Mouse (Mus musculus): Measurements from ENCODE around the gene Slc25a1.

The Slc25a1 gene

DNA sequence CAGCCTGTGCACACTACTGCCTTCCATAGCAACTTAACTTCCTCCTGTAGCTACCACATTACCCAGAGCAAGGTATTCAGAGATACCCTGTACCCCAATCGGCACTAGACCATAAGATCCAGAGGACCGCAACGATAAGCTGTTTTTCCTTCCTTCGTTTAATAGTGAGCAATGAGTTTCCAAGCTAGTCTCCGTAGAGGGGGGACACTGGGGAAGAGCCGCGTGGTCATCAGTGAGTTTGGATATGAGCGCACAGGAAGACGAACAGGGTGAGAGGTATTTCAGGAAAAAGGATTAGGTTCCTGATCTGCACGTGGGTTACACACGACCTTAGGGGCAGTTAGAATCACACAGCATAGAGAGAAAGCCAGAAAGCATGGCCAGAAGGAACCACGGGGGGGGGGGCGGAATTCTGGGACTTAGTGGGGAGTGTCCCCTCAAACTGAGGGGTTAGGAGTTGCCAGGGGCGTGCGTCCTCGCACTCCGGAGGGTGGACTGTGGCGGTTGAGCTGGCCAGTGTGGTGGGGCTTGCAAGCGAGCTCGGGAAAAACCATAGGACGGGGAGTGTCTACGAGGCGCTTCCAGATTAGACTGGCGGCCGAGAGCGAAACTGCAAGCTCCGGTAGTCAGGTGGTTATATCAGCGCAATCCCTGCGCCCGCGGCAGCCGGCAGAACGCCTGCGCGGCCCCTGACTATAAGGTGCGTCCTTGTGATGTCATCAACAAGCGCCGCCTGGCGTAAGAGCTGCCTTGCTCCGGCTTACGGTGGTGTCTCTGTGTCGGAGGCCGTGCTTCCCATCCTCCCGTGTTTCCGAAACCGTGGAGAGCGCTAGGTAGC is 6.5 kb downstream of the Slc25a1 start:
- peak; percentile 95 for DNase-seq (ENCODE audit: low spot score)

DNA sequence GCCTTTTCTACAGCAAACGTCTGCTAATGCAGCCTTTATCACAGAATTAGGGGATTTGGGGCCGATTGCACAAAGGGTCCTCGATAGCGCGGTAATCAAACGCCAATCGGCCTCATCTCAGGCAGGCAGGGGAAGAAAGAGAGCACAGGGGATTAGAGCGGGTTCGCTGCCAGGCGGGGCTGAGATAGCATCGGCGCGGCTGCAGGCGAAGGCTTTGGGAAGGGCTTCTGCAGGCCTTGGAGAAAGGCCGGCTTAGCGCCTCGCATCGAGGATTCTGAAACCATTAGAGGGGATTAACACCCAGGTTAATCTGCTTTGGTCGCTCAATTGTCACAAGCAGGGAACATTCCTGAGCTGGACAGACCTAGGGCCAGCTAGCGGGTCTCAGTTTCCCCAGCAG is 7.4 kb downstream of the Slc25a1 start:
- no peak for DNase-seq (ENCODE audit: low spot score)

DNA sequence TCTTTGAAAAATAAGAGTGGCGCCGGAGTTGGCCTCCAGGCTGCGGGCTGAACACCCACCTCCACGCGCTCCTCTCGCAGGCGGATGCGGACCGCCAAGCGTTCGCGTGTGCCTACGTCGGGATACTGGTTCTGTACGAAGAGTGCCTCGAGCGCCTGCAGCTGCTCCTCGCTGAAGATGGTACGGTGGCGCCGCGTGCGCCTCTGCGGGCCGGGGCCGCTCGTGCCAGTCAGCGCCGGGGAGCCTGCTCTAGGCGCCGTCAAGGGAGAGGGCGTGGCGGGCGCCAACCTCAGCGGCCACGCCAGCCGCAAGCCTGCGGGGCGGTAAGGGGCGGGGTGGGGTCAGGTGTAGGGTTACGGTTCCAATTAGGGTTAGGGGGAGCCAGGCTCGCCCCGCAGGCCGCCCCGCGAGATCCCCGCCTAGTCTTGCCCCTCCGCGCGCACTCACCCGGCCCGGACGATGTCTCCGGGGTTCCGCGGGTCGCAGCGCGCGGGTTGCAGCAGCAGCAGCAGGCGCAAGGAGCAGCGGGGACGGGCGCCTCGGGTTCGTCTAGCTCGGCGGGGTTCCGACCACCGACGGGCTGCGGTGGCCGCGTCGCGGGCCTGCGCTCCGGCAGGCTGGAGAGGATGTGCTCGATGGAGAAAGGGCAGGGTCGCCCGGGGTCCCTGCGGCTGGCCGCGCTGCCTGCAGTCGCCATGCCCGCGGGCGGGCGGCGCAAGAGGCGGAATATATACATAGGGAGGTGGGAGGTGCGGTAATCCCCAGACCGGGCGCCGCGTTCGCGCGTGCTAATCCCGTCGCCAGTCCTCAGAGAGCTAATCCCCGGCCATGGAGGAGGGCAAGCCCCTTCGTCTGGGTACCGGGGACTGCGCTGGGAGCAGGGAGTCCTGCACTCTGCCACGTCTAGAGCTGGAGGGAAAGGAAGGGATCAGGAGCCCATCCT is 13.4 kb downstream of the Slc25a1 start, which contains the start of gene Gsc2:
Gene Gsc2 (minus strand): TSS at position 753 of the 943 bp plus-strand sequence.
- DNase-seq (ENCODE audit: low spot score) = no peak

DNA sequence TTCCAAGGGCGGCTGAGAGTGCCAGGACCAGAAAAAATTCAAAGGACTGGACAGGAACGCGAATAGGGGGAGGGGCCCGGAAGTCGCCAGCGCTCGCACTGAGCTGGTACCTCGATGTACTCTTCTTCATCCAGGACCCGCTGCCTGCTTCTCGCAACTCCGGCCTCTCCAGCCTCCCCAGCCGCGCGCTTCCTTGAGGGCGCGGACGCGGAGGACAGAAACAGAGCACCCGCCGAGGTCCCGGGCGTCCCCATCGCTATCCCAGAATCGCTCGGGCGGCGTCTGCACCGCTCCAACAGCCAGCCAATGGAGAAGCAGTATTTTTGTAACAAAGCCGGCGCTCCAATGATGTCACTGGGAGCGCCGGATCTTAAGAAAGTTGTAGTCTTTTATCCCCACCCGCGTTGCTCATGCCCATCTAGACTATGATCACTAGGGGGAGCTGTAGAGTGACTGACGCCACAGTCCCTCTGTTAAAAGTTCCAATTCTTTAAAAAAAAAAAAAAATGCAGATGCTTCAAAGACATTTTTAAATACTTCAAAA is 16.9 kb downstream of the Slc25a1 start, which contains the start of gene Ess2:
Gene Ess2 (minus strand): TSS at position 297 of the 544 bp plus-strand sequence.
- peak; percentile 95 for DNase-seq (ENCODE audit: low spot score)

DNA sequence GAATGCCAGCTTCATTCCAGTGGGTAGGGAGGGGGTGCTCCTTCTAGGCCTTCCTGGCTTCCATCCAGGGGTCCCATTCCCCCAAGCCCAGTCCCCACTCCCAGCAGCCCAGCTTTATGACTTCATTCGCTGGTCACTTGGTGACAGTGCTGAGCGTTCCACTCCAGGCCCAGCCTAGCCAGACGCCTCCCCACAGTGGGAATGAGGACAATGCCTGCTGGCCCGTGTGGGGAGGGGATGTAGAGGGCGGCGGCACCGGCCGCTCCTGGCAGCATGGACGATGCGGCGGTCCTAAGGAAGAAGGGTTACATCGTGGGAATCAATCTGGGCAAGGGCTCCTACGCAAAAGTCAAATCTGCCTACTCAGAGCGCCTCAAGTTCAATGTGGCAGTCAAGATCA is 29.6 kb downstream of the Slc25a1 start, which contains the start of the genes Dgcr2 and Tssk2:
Gene Dgcr2 (minus strand): TSS at position 101 of the 400 bp plus-strand sequence.
Gene Tssk2 (plus strand): TSS at position 176 of the 400 bp plus-strand sequence.
- DNase-seq (ENCODE audit: low spot score) = no peak

DNA sequence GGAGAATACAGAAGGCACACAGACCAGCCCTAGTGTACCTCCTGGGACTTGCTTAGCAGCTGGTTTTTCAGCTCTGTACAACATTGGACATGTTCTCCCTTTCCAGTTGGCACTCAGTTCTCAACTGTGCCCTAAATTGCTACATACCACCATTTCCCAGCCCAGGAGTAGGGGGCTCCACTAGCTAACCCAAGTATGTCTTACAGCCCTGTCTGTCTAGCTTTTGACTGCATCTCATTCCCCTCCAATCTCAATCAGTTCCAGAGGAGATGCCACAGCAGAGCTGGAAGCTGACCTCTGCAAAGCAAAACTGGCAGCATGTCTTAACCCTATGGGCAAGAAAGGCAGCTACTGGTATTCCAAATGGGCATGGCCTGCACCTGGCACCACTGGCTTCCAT is 31.9 kb downstream of the Slc25a1 start:
- DNase-seq (ENCODE audit: low spot score) = no peak

DNA sequence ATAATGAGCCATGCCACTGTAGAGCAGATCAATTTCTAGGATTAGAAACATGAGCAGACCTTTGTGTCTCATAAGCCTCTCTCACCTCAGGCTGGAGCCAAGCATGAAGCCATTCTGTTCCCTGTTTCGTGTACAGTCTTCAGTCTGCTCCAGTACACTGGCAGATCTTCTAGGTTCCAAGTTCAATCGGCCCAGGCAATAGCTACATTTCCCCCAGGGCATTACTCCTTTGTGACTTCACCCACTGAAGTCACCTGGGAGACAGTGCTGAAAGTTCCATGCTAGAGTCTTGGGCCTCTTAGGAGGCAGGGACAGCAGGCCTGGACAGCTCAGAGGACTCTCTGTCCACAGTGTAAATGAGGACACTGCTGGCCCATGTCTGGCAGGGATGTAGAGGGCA is 34.1 kb downstream of the Slc25a1 start, which contains the start of gene Tssk1:
Gene Tssk1 (plus strand): TSS at position 301 of the 400 bp plus-strand sequence.
- no peak for DNase-seq (ENCODE audit: low spot score)

DNA sequence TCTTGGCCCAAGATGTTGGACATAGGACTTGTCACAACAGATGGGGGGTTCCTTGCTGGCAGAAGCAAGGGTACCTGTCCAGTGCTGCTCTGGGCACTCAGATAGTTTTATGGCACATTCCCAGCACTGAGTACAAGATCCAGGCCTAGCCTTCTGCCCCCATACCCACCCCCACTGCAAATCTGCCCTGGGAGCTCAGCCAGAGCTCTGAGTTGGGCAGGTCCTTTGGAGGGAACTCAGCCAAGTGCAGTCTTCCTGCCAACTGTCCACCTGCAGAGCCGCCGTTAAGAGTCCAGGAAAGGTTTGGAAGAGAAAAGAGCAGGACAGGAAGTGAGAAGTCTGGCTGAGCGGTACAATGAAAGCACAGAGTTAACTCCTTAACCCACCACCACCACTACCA is 35.4 kb downstream of the Slc25a1 start:
- DNase-seq (ENCODE audit: low spot score) = peak; percentile 50

DNA sequence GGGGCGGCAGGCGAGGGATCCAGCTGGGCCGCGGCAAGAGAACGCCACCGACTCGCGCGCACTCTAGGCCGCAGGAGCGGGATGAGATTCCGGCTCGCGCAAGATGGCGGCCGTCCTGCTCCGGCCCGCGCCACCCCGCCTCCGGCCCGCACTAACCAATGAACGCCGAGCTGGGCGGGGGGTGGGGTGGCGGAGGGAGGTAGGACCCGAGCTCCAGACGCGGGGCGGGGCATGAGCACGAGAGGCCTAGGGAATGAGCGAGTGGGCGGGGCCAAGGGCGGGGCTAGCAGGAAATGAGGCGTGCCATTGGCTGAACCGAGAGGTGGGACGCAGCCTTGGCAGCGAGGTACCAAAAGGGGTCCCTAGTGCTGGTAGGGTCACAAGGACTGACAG is 36.5 kb downstream of the Slc25a1 start, which contains the start of gene Gm20518:
Gene Gm20518 (minus strand): TSS at position 105 of the 393 bp plus-strand sequence.
- DNase-seq (ENCODE audit: low spot score) = peak; percentile 98

DNA sequence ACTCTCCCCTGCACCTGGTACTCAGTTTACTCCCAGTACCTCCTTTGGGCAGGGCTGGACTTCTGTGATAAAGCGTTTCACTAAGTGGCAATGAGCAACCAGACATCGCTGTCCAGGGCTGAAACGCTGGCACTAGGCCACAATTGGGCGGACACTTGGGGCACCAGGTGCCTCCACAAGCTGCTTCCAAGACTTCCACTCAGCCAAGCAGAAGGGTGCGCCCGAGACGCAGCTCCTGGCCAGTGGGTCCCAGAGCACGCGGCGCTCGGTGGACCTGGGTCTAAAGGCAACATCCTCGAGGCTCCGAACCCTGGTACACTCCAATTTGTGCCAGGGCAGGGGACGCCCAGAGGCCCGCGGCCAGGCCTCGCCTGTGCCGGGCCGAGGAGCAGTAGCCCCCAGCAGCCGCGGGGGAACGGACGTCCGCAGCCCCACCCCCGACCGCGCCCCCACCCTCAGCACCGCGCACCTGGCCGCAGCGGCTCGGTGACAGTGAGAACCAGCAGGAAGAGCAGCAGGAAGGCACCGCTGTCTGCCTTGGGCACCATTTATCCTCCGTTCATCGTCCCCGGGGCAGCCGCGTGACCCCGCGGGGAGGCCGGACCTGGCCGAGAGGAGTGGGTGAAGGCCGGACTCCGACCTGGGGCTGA is 37.0 kb downstream of the Slc25a1 start:
- DNase-seq (ENCODE audit: low spot score) = peak; percentile 81

DNA sequence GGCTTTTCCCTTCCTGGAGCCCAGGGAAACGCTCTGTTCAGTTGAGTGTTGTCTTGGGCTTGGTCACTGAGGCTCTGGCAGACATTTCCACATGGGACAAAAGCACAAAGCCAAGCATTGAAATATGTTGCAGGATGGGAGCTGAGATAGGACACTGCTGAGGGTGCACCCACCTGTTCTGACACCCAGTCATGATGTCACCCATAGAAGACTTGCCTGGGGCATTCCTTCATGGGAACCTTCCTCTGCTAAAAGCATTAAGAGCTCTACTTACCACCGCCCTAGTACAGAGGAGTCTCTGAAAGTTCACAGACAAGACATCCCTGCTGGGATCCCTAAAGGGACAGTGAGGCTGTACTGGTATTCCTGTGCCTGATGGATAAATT is 37.7 kb downstream of the Slc25a1 start:
- DNase-seq (ENCODE audit: low spot score) = no peak

DNA sequence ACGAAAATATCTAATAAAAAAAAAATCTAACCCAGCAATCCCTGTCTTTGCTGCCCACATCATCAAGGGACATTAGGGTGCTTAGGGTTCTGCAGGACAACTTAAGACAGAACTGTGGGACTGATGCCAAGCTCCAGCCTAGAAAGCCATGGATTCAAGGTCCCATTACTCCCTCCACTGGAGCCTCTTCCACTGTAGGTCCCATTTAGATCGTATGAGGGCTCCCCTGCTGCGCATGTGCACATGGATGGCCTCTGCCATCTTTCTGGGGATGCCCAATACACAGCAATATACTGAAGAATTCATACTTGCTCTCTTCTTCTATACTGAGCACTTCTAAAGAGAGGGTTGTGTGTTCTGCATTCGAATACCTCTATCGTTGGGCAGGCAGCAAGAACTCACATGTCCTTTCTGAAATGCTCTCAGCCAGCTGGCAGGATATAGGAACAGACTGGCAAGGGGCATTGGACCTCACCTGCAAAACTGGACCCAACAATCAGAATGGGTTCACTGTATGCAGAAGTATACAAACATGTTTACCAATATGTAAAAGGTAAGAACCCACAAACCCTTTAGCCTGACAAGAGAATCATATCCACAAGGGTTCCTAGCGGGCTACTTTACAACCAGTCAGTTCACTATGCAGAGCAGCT is 38.2 kb downstream of the Slc25a1 start:
- no peak for DNase-seq (ENCODE audit: low spot score)

DNA sequence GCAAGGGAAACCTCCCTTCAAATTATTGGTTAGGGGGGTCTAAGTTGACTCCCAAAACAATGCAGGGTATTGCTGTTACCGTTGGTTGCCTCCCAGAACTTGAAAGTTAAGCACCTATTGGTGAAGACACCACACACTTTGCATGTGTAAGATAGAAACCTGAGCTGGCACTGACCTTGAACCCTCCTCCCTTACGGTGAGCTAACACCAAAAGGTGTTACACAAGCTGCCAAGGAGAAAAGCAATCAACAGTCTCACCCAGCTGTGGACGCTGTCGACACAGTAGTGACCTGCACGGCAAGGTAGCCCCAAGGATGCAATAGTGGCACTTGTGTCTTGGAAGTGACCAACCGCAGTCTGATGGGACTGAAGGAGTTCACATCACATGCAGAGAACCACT is 43.9 kb downstream of the Slc25a1 start:
- DNase-seq (ENCODE audit: low spot score) = no peak

DNA sequence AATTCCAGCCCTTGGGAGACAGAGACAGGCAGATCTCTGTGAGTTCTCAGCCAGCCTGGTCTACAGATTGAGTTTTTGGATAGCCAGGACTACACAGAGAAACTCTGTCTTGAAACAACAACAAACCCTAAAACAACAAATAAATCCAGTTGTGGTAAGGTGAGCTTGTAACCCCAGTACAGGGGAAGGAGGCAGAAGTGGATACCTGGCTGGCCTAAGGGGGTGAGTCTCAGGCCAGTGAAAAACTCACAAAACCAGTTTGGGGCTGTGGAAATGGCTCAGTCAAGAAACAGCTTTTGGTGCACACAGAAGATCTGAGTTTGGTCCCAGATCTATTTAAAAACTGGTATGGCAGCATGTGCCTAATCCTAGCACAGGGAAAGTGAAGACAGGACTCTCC is 45.8 kb downstream of the Slc25a1 start:
- DNase-seq (ENCODE audit: low spot score) = peak; percentile 46

DNA sequence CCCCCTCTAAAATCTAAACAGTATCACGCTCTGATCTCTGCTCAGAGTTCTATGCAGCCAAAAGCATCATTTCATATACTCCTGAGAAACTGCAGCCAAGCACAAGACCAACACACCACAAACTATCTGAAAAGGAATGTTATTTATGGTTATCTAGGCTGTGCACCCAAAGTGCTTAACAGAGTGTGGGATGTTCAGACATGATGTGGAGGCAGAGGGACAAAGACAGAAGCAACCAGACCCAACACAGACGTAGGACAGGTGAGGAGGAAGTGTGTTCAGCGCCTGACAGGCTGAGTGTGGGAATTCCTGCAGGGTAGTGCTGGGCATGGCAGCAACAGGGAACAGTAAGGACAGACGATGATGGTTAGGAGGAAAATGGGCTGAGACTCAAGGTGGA is 48.4 kb downstream of the Slc25a1 start:
- DNase-seq (ENCODE audit: low spot score) = no peak

DNA sequence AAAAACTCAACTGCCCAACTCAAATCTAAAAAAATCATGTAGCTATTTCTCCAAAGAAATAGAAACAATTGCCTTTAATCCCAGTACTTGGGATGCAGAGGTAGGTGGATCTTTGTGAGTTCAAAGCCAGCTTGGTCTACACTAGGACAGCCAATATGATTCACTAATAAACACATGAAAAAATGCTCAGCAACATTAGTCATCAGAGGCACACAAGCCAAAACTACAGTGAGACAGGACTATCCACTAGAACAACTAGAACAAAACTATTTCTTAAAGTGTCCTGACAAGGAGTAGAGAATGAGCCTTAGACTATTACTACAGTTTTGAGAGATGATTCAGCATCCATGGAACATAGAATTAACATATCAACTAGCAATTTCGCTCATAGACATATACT is 51.9 kb downstream of the Slc25a1 start:
- no peak for DNase-seq (ENCODE audit: low spot score)

Measured in lung, postnatal 25 days (tissue).